In the genomic region with DNA sequence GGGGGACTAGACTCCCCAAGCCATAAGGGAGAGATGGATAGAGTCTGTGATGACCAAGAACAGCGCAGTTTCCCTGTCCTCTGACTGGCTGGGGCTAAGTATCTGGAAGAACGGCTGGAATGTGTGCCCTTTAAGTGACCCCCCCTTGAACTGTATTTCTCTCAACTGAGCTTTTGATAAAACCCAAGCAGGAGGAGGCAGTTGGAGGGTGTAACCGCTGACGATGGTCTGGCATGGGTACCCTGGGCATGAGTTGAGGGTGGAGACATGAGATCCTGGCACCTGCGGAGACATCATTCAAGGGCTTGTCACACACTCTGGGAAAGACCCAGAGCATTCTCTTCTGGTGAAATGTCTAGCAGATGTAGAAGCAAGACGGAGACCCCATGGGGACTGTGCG, we compare ENCODE assay signal across 20 mouse cellular contexts.
DNase-seq lines count a peak whose midpoint lies in the region; ATAC-seq and TF ChIP-seq lines count a peak whose summit lies in the region.
"Had no signal": no experiment of that assay in that cellular context is flagged by ENCODE, and none has a peak within 500 bp of the region (broad histone marks: within the 10 kb centered on the region; RNA-seq: fewer than 3 reads in every experiment).

No protein-coding gene starts in this region.

- no peak for TF ChIP-seq POLR2A in lung, adult 2 months (IDR thresholded peaks at IDR 0.05; ENCODE audit: borderline replicate concordance, extremely low read depth, low read depth, low read length)

- peak overlapping the region; percentile 5 to 38; a peak in 1 of 4 replicates for H3K27ac ChIP-seq in heart, embryonic 14.5 days (replicated peaks in 1 of 2; ENCODE audit: control insufficient read depth in 1 of 2, insufficient read depth in 1 of 2, low read depth in 2 of 2, low read length in 2 of 2)
- peak overlapping the region; percentile 60; the same call in 1 of the 2 replicates for H3K27ac ChIP-seq in lung, embryonic 16.5 days (ENCODE audit: low read length)
- H3K27ac ChIP-seq: hindbrain, embryonic 13.5 days; neural tube, embryonic 13.5 days; stomach, embryonic 15.5 days had no signal

- no peaks in the 10 kb centered on the region for H3K36me3 ChIP-seq in heart, embryonic 14.5 days (ENCODE audit: control insufficient read depth, insufficient read depth, low read length)
- H3K36me3 ChIP-seq in lung, embryonic 16.5 days (ENCODE audit: control insufficient read depth, insufficient read depth, low read length): no peaks in the 10 kb centered on the region
- H3K36me3 ChIP-seq: hindbrain, embryonic 13.5 days; liver, embryonic 15.5 days; midbrain, embryonic 10.5 days; neural tube, embryonic 13.5 days; stomach, embryonic 15.5 days had no signal

- H3K27me3 ChIP-seq in heart, embryonic 14.5 days (ENCODE audit: control insufficient read depth, insufficient read depth, low read length): no peaks in the 10 kb centered on the region
- H3K27me3 ChIP-seq in lung, embryonic 16.5 days (ENCODE audit: control insufficient read depth, insufficient read depth, low read depth, low read length): no peaks in the 10 kb centered on the region
- H3K27me3 ChIP-seq: hindbrain, embryonic 13.5 days; neural tube, embryonic 13.5 days; stomach, embryonic 15.5 days had no signal

- no peak for TF ChIP-seq CTCF in lung, adult 2 months (IDR thresholded peaks at IDR 0.05; ENCODE audit: insufficient read depth, low read length)

- H3K9me3 ChIP-seq in heart, embryonic 14.5 days (ENCODE audit: control insufficient read depth, low read length): no peaks in the 10 kb centered on the region
- H3K9me3 ChIP-seq in lung, embryonic 16.5 days (ENCODE audit: control insufficient read depth, low read length): no peaks in the 10 kb centered on the region
- H3K9me3 ChIP-seq: hindbrain, embryonic 13.5 days; liver, embryonic 15.5 days; midbrain, embryonic 10.5 days; neural tube, embryonic 13.5 days; stomach, embryonic 15.5 days had no signal

- no peak overlapping the region for H3K4me3 ChIP-seq in heart, embryonic 14.5 days (ENCODE audit: control insufficient read depth in 1 of 2, insufficient read depth in 1 of 2, low read depth in 1 of 2, low read length in 2 of 2)
- no peak overlapping the region for H3K4me3 ChIP-seq in lung, embryonic 16.5 days (ENCODE audit: low read length)
- H3K4me3 ChIP-seq in lung, adult 2 months (replicated peaks; ENCODE audit: extremely low read depth, low read depth, low read length): no peak overlapping the region
- H3K4me3 ChIP-seq: hindbrain, embryonic 13.5 days; liver, embryonic 15.5 days; midbrain, embryonic 10.5 days; neural tube, embryonic 13.5 days; stomach, embryonic 15.5 days had no signal

- peak; percentile 28; the same call in 1 of the 2 replicates for ATAC-seq in heart, embryonic 14.5 days (ENCODE audit: insufficient number of reproducible peaks, insufficient read depth, low FRiP score, low read depth)
- ATAC-seq in lung, embryonic 16.5 days (ENCODE audit: low read depth): peak; percentile 50
- ATAC-seq in megakaryocyte-erythroid progenitor cell, adult 5-6 weeks (replicated peaks; ENCODE audit: low FRiP score, low TSS enrichment, poor library complexity, severe bottlenecking): peak; percentile 28; the same call in 1 of the 2 replicates

- H3K9ac ChIP-seq in heart, embryonic 14.5 days (ENCODE audit: low read length): no peak overlapping the region
- H3K9ac ChIP-seq in lung, embryonic 16.5 days (ENCODE audit: low read length): peak overlapping the region; percentile 18; the same call in 1 of the 2 replicates
- H3K9ac ChIP-seq: hindbrain, embryonic 13.5 days; liver, embryonic 15.5 days; neural tube, embryonic 13.5 days; stomach, embryonic 15.5 days had no signal

- H3K4me1 ChIP-seq in heart, embryonic 14.5 days (ENCODE audit: control insufficient read depth in 2 of 2, insufficient read depth in 2 of 2, low read length in 2 of 2): peaks cover 28 to 31% of the 10 kb centered on the region in 2 experiments
- H3K4me1 ChIP-seq in lung, embryonic 16.5 days (replicated peaks; ENCODE audit: control insufficient read depth, insufficient read depth, low read length): peaks cover 34% of the 10 kb centered on the region
- peaks cover 6% of the 10 kb centered on the region for H3K4me1 ChIP-seq in lung, adult 2 months (ENCODE audit: control insufficient read depth, insufficient read depth, low read length)

- no peak for DNase-seq in heart, postnatal 36 days
- no peak for DNase-seq in lung, adult 2 months
- peak; percentile 62 for DNase-seq in fibroblast of lung, adult 2 months (ENCODE audit: low read depth)
- DNase-seq in ovary, postnatal 36 days (ENCODE audit: low spot score): no peak
- DNase-seq in adrenal gland, adult 2 months: no peak
- DNase-seq: adrenal gland, postnatal 25 days; cerebellum, adult 11 months; cerebellum, postnatal 25 days; gastrocnemius, postnatal 25 days; kidney, adult 11 months; kidney, postnatal 36 days; left cerebral cortex, postnatal 4 days had no signal

- WGBS in heart, embryonic 14.5 days: 21% methylated on average over 7 of the region's 7 CpGs
- WGBS in lung, embryonic 16.5 days: 43% methylated on average over 7 of the region's 7 CpGs
- WGBS in lung, adult 2 months: 56% methylated on average over 7 of the region's 7 CpGs

- H3K4me2 ChIP-seq in heart, embryonic 14.5 days (ENCODE audit: low read length): peak overlapping the region; percentile 37
- no peak overlapping the region for H3K4me2 ChIP-seq in lung, embryonic 16.5 days (ENCODE audit: low read depth, low read length)
- H3K4me2 ChIP-seq: hindbrain, embryonic 13.5 days; liver, embryonic 15.5 days; neural tube, embryonic 13.5 days; stomach, embryonic 15.5 days had no signal

- intact Hi-C loops in heart, postnatal 36 days (cut with DNase I): no loop called here
